Mouse (Mus musculus) C2C12 (cell line): ENCODE data around the gene Eps8.

Experiments
- CEBPB ChIP-seq: IDR thresholded peaks from one replicate; pipeline ENCODE4 v1.6.1; 2011; ENCODE audit warnings: low read depth, mild to moderate bottlenecking, control low read depth, moderate library complexity
- CTCF ChIP-seq: IDR thresholded peaks from one replicate; pipeline ENCODE4 v1.5.1; 2011; ENCODE audit not compliant: control insufficient read depth, insufficient read depth, insufficient read length
- MYOD1 ChIP-seq: IDR thresholded peaks from one replicate; pipeline ENCODE4 v1.6.1; 2011; ENCODE audit warnings: low read depth; ENCODE audit not compliant: control insufficient read depth, insufficient read length
- USF1 ChIP-seq: IDR thresholded peaks from one replicate; pipeline ENCODE4 v1.6.1; 2011; ENCODE audit warnings: low read depth, mild to moderate bottlenecking, control low read depth, moderate library complexity

DNA sequence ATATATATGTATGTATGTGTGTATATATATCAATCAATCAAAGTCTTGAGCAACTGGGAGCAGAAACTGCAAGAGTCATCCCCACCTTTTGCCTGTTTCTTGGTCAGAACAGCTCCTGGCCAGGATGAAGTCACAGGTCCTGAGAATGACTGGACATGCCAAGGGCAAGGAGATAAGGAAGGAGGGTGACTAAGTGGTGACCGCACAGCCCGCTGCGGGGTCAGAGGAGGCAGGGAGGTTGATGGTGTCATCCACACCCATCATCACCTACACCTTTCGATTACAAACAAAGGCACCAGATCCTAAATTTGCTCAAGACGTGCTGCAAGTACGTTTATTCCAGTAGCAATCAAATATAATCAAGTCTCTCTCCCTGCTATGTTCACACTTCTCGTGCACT lies 148.1 kb downstream of the Eps8 start:
- TF ChIP-seq USF1, result no peak
- TF ChIP-seq CEBPB, result no peak
- no peak for TF ChIP-seq CTCF
- TF ChIP-seq MYOD1, result no peak
